Comparison of ENCODE assay signal across 8 mouse cellular contexts in genomic region chr10:69212542-69213440, GRCm38 (mm10). TPM values are rescaled to one million over a fixed set of nuclear protein-coding genes. Genes with fewer than 3 reads are reported as not detected.
DNase-seq lines count a peak whose midpoint lies in the region; ATAC-seq lines count a peak whose summit lies in the region.

Gene A930033H14Rik, minus strand, starts transcription at chr10:69213098.

- no peaks in the 10 kb centered on the region for H3K27me3 ChIP-seq in intestine, embryonic 15.5 days (replicated peaks)

- peak within 1 kb of the TSS; percentile 83 for H3K4me3 ChIP-seq in intestine, embryonic 15.5 days (replicated peaks)

- intact Hi-C loops in left cerebral cortex, postnatal 14 days (cut with DNase I), result no loop called here

- peak within 1 kb of the TSS; percentile 94 for H3K9ac ChIP-seq in intestine, embryonic 15.5 days

- WGBS in intestine, embryonic 15.5 days, result under 1% methylated on average over 83 of the region's 84 CpGs

- peak within 1 kb of the TSS; percentile 99 for H3K27ac ChIP-seq in intestine, embryonic 15.5 days

- H3K4me2 ChIP-seq in intestine, embryonic 15.5 days (replicated peaks), result peak within 1 kb of the TSS; percentile 85

- DNase-seq in adipocyte (ENCODE audit: low spot score), result peak; percentile 88
- peak; percentile 83 for DNase-seq in embryo, embryonic 10 days (ENCODE audit: low spot score)
- DNase-seq in gastrocnemius, postnatal 25 days, result peak; percentile 92
- peak; percentile 71 to 78 for DNase-seq in left cerebral cortex, postnatal 14 days (ENCODE audit: low spot score in 2 of 2)
- DNase-seq in right cerebral cortex, adult 2 months (ENCODE audit: low spot score in 2 of 2), result peak; percentile 74 to 79
- peak; percentile 79 for DNase-seq in urinary bladder, adult 2 months (ENCODE audit: low spot score)

- H3K4me1 ChIP-seq in intestine, embryonic 15.5 days (replicated peaks), result peaks cover 16% of the 10 kb centered on the region

- ATAC-seq in intestine, embryonic 15.5 days, result peak; percentile 95
- ATAC-seq in megakaryocyte progenitor cell, adult 5-6 weeks (replicated peaks; ENCODE audit: poor library complexity), result peak; percentile 69

- H3K36me3 ChIP-seq in intestine, embryonic 15.5 days, result no peaks in the 10 kb centered on the region; the same call in 1 of the 2 replicates

- H3K9me3 ChIP-seq in intestine, embryonic 15.5 days, result no peaks in the 10 kb centered on the region

RNA-seq across cellular contexts. Expression of gene A930033H14Rik, which starts in this region (rescaled TPM):
- 1 to 10 TPM; 2.7 to 2.8 TPM for total RNA-seq in gastrocnemius, postnatal 25 days (2021)
- 1.8 TPM in 2 replicates for polyA plus RNA-seq in intestine, embryonic 15.5 days (2015; fragmentation: Nextera tagmentation; extraction: Ambion mirVana)
- total RNA-seq in left cerebral cortex, postnatal 14 days (2021), result 1 to 10 TPM; 4.1 to 4.3 TPM
- 2.9 and 3.0 TPM in 2 replicates for total RNA-seq in megakaryocyte progenitor cell, adult 5-6 weeks (2015)
- total RNA-seq in megakaryocyte progenitor cell, adult 5-6 weeks (2017), result 1.6 and 1.7 TPM in 2 replicates
- 2.5 TPM in 2 replicates for polyA plus RNA-seq in urinary bladder, adult 2 months (2012; rRNA removed)

Comparison
In these comparisons a context has a peak if more than half of its experiments do, and no peak if none do; other contexts are left out.
1. Peak in every context shown above with its lines: DNase-seq, ATAC-seq, H3K4me3 ChIP-seq and H3K27ac ChIP-seq.